Mouse (Mus musculus) lung, embryonic 14.5 days (tissue): ENCODE measurements around the gene Hmcn2. TPM values are rescaled to one million over a fixed set of nuclear protein-coding genes. Genes with fewer than 3 reads are reported as not detected.

Source experiments
- ATAC-seq: fragments of 200-750 bp; cut with Nextera tagmentation; 2 replicates; pipeline ENCODE4 v1.8.0; 2017; ENCODE audit warnings: mild to moderate bottlenecking, moderate TSS enrichment, moderate library complexity; ENCODE audit not compliant: insufficient read depth
- DNase-seq: peaks from one replicate; pipeline ENCODE4 v3.0.0-alpha.2; 2015
- H3K27ac ChIP-seq: fragments of 300-500 bp; sonication (generic); 2 replicates; pipeline ENCODE4 v1.5.1; 2014; ENCODE audit warnings: low read depth, mild to moderate bottlenecking, moderate library complexity
- H3K27me3 ChIP-seq: fragments of 300-500 bp; sonication (generic); 2 replicates; pipeline ENCODE4 v1.6.1; 2014; ENCODE audit warnings: low read length, control low read depth; ENCODE audit not compliant: insufficient read depth
- H3K36me3 ChIP-seq: fragments of 300-500 bp; sonication (generic); 2 replicates; pipeline ENCODE4 v1.6.1; 2014; ENCODE audit warnings: control low read depth; ENCODE audit not compliant: insufficient read depth
- H3K4me1 ChIP-seq: fragments of 300-500 bp; sonication (generic); 2 replicates; pipeline ENCODE4 v1.6.1; 2014; ENCODE audit warnings: antibody characterized with exemption, control low read depth; ENCODE audit not compliant: insufficient read depth
- H3K4me2 ChIP-seq: fragments of 300-500 bp; sonication (generic); 2 replicates; pipeline ENCODE4 v1.6.1; 2014; ENCODE audit warnings: mild to moderate bottlenecking
- H3K4me3 ChIP-seq: fragments of 300-500 bp; sonication (generic); 2 replicates; pipeline ENCODE4 v1.5.1; 2014; ENCODE audit warnings: low read depth, low read length
- H3K9ac ChIP-seq: fragments of 300-500 bp; sonication (generic); 2 replicates; pipeline ENCODE4 v1.6.1; 2014
- H3K9me3 ChIP-seq: fragments of 300-500 bp; sonication (generic); 2 replicates; pipeline ENCODE4 v1.6.1; 2016; ENCODE audit warnings: low read depth, low read length, control low read depth
- CTCF ChIP-seq: IDR thresholded peaks from 2 replicates; pipeline ENCODE4 v1.5.1; 2016; ENCODE audit warnings: antibody characterized with exemption, low read depth
- WGBS: fragments of 180-500 bp; shearing (Covaris S2); extraction: QIAGEN DNeasy Blood & Tissue Kit; methylation state at CpG from one replicate; pipeline ENCODE4 v1.1.7; 2014; 5-methylcytosine and 5-hydroxymethylcytosine counted together
- polyA plus RNA-seq: library from polyadenylated mRNA; unstranded; fragments of >200 nt; fragmentation: Nextera tagmentation; extraction: Ambion mirVana; gene quantifications from 2 replicates; pipeline ENCODE4 v1.2.1, GENCODE M21; 2014

Hmcn2 gene
- polyA plus RNA-seq, 1 experiment from 2014 or later, result 1.3 TPM

GRCm38 (mm10) chr2:31435567-31435966 lies 121.4 kb downstream of the Hmcn2 start:
- DNase-seq, result peak; percentile 75
- 42% methylated on average over 6 of the region's 6 CpGs for WGBS
- peak; percentile 72 for TF ChIP-seq CTCF

GRCm38 (mm10) chr2:31437480-31438245 lies 123.4 kb downstream of the Hmcn2 start:
- TF ChIP-seq CTCF, result no peak
- Histone ChIP-seq H3K4me1 (no peaks in the 10 kb centered on the region), H3K27ac (no peak overlapping the region), H3K4me2 (no peak overlapping the region), H3K9ac (no peak overlapping the region), H3K27me3 (no peaks in the 10 kb centered on the region), H3K4me3 (no peak overlapping the region), H3K9me3 (no peaks in the 10 kb centered on the region), H3K36me3 (no peaks in the 10 kb centered on the region)
- DNase-seq (no peak), ATAC-seq (no peak)
- WGBS, result 55% methylated on average over 14 of the region's 14 CpGs

More at GRCm38 (mm10) chr2:31435567-31435966, 121.4 kb downstream of the Hmcn2 start:
- Histone ChIP-seq H3K4me1 (no peaks in the 10 kb centered on the region), H3K36me3 (no peaks in the 10 kb centered on the region), H3K27me3 (no peaks in the 10 kb centered on the region), H3K27ac (no peak overlapping the region), H3K4me2 (no peak overlapping the region), H3K9ac (no peak overlapping the region), H3K4me3 (no peak overlapping the region), H3K9me3 (no peaks in the 10 kb centered on the region)
- ATAC-seq, result no peak

DNA sequence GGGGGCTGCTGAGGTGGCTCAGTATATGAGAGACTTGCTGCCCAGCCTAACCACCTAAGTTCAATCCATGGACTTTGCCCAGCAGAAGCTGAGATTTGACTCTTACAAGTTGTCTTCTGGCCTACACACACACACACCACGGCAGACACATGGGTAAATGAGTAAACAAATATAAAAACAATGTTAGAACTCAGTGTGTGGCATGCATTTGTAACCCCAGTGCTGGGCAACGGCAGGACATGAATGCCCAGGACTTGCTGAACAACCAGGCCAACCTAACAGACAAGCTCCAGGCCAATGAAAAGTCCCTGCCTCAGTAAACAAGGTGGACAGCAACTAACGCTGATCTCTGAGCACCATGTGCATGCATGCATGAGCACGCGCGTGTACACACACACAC lies 125.4 kb downstream of the Hmcn2 start:
- Histone ChIP-seq H3K36me3 (no peaks in the 10 kb centered on the region), H3K27me3 (no peaks in the 10 kb centered on the region), H3K27ac (no peak overlapping the region), H3K4me2 (no peak overlapping the region), H3K4me1 (no peaks in the 10 kb centered on the region), H3K4me3 (no peak overlapping the region), H3K9me3 (no peaks in the 10 kb centered on the region), H3K9ac (no peak overlapping the region)
- 78% methylated on average over 6 of the region's 6 CpGs for WGBS
- no peak for TF ChIP-seq CTCF
- ATAC-seq, result no peak
- no peak for DNase-seq

GRCm38 (mm10) chr2:31442480-31443160 lies 128.4 kb downstream of the Hmcn2 start:
- H3K27ac ChIP-seq, result no peak overlapping the region
- DNase-seq, result no peak

DNA sequence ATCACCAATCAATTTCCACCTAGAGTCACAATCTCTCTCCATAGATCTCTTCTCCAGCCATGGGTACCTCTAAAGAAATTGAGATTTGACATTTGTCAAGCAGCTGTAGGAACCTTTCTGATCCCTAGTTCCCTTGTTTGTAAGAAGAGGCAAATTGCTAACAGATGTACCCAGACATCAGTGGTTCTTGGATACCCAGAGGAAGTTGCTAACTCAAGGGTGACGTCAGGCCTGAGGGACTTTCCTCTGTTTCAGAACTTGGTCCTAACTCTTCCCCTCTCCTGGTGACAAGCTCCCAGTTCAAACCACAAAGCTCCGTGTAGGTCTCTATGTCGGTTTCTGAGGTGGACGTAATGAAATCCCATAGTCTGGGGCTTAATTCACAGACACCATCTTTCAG lies 131.8 kb downstream of the Hmcn2 start:
- Histone ChIP-seq H3K27me3 (no peaks in the 10 kb centered on the region), H3K36me3 (no peaks in the 10 kb centered on the region), H3K4me1 (no peaks in the 10 kb centered on the region), H3K4me3 (no peak overlapping the region), H3K9me3 (no peaks in the 10 kb centered on the region), H3K9ac (no peak overlapping the region), H3K4me2 (no peak overlapping the region), H3K27ac (no peak overlapping the region)
- DNase-seq (no peak), ATAC-seq (no peak)
- WGBS, result 79% methylated on average over 4 of the region's 4 CpGs
- TF ChIP-seq CTCF, result no peak

More at GRCm38 (mm10) chr2:31442480-31443160, 128.4 kb downstream of the Hmcn2 start:
- H3K27me3 ChIP-seq, result no peaks in the 10 kb centered on the region
- no peak for ATAC-seq
- no peak overlapping the region for H3K4me2 ChIP-seq
- no peaks in the 10 kb centered on the region for H3K4me1 ChIP-seq
- no peak overlapping the region for H3K9ac ChIP-seq
- no peak for TF ChIP-seq CTCF
- WGBS, result 62% methylated on average over 11 of the region's 11 CpGs
- H3K9me3 ChIP-seq, result no peaks in the 10 kb centered on the region
- no peak overlapping the region for H3K4me3 ChIP-seq
- H3K36me3 ChIP-seq, result no peaks in the 10 kb centered on the region

GRCm38 (mm10) chr2:31446456-31446855 lies 132.2 kb downstream of the Hmcn2 start:
- no peaks in the 10 kb centered on the region for H3K27me3 ChIP-seq
- no peak overlapping the region for H3K4me2 ChIP-seq
- H3K36me3 ChIP-seq, result no peaks in the 10 kb centered on the region
- 57% methylated on average over 4 of the region's 4 CpGs for WGBS
- H3K9ac ChIP-seq, result no peak overlapping the region
- ATAC-seq (no peak), DNase-seq (no peak)
- no peaks in the 10 kb centered on the region for H3K9me3 ChIP-seq
- no peaks in the 10 kb centered on the region for H3K4me1 ChIP-seq
- no peak overlapping the region for H3K4me3 ChIP-seq
- TF ChIP-seq CTCF, result no peak
- no peak overlapping the region for H3K27ac ChIP-seq

- Histone ChIP-seq H3K4me1 (no peaks in the 10 kb centered on the region), H3K9me3 (no peaks in the 10 kb centered on the region), H3K36me3 (no peaks in the 10 kb centered on the region), H3K27ac (no peak overlapping the region), H3K4me3 (no peak overlapping the region), H3K9ac (no peak overlapping the region), H3K4me2 (no peak overlapping the region), H3K27me3 (no peaks in the 10 kb centered on the region)
- TF ChIP-seq CTCF, result no peak
- DNase-seq (no peak), ATAC-seq (no peak)
- 66% methylated on average over 2 of the region's 2 CpGs for WGBS
Measured at GRCm38 (mm10) chr2:31447536-31447935, 133.3 kb downstream of the Hmcn2 start.
